Mouse (Mus musculus) retina, postnatal 1 day (tissue): ENCODE measurements around the gene Shtn1.

Experiments
- DNase-seq: peaks from one replicate; pipeline ENCODE4 v3.0.0-alpha.2; 2012

The Shtn1 gene

GRCm38 (mm10) chr19:59075472-59076101, at the start of gene Shtn1:
Shtn1 (minus strand) TSS chr19:59076100.
- DNase-seq: peak; percentile 74

- DNase-seq: no peak
Observed at GRCm38 (mm10) chr19:59114152-59114551, 38.3 kb upstream of the Shtn1 start.

GRCm38 (mm10) chr19:59109937-59110336, 34.0 kb upstream of the Shtn1 start:
- DNase-seq: no peak

GRCm38 (mm10) chr19:59098315-59098714, 22.4 kb upstream of the Shtn1 start:
- DNase-seq: no peak

GRCm38 (mm10) chr19:59092295-59092694, 16.4 kb upstream of the Shtn1 start:
- DNase-seq: no peak

GRCm38 (mm10) chr19:59090337-59090736, 14.4 kb upstream of the Shtn1 start:
- no peak for DNase-seq

GRCm38 (mm10) chr19:59084296-59084695, 8.4 kb upstream of the Shtn1 start:
- no peak for DNase-seq

GRCm38 (mm10) chr19:59076131-59076530, 231 bp upstream of the Shtn1 start:
- peak; percentile 27 for DNase-seq

- no peak for DNase-seq
Observed at GRCm38 (mm10) chr19:59074841-59075471, 944 bp downstream of the Shtn1 start.

- no peak for DNase-seq
Observed at GRCm38 (mm10) chr19:59074381-59074780, 1.5 kb downstream of the Shtn1 start.

GRCm38 (mm10) chr19:59073006-59073405, 2.9 kb downstream of the Shtn1 start:
- no peak for DNase-seq

GRCm38 (mm10) chr19:59071979-59072378, 3.9 kb downstream of the Shtn1 start:
- DNase-seq: no peak

- DNase-seq: no peak
Observed at GRCm38 (mm10) chr19:59071396-59071795, 4.5 kb downstream of the Shtn1 start.

- no peak for DNase-seq
Observed at GRCm38 (mm10) chr19:59067652-59068051, 8.2 kb downstream of the Shtn1 start.

- DNase-seq: no peak
Observed at GRCm38 (mm10) chr19:59066670-59067069, 9.2 kb downstream of the Shtn1 start.

GRCm38 (mm10) chr19:59066115-59066514, 9.8 kb downstream of the Shtn1 start:
- DNase-seq: peak; percentile 48

- DNase-seq: no peak
Observed at GRCm38 (mm10) chr19:59064616-59065015, 11.3 kb downstream of the Shtn1 start.

GRCm38 (mm10) chr19:59063568-59063967, 12.3 kb downstream of the Shtn1 start:
- no peak for DNase-seq

GRCm38 (mm10) chr19:59058105-59058504, 17.8 kb downstream of the Shtn1 start:
- no peak for DNase-seq

GRCm38 (mm10) chr19:59057366-59057765, 18.5 kb downstream of the Shtn1 start:
- no peak for DNase-seq

GRCm38 (mm10) chr19:59054632-59054951, 21.3 kb downstream of the Shtn1 start:
- DNase-seq: no peak

- peak; percentile 47 for DNase-seq
Observed at GRCm38 (mm10) chr19:59053931-59054631, 21.8 kb downstream of the Shtn1 start.

GRCm38 (mm10) chr19:59052783-59053490, 23.0 kb downstream of the Shtn1 start:
- no peak for DNase-seq

- no peak for DNase-seq
Observed at GRCm38 (mm10) chr19:59052053-59052452, 23.8 kb downstream of the Shtn1 start.
